In genomic region chr3:135312916-135313491, GRCm38 (mm10) we compare ENCODE assay signal across 33 mouse cellular contexts. TPM values are rescaled to one million over a fixed set of nuclear protein-coding genes. Genes with fewer than 3 reads are reported as not detected.
A peak's percentile ranks its signal among the peaks of the same experiment; 100 is the strongest.
DNase-seq lines count a peak whose midpoint lies in the region; ATAC-seq and TF ChIP-seq lines count a peak whose summit lies in the region.
"Had no signal": no experiment of that assay in that cellular context is flagged by ENCODE, and none has a peak within 500 bp of the region (broad histone marks: within the 10 kb centered on the region; RNA-seq: fewer than 3 reads in every experiment).

No protein-coding gene starts in this region.

- WGBS in forebrain, embryonic 12.5 days: 5% methylated on average over 2 of the region's 2 CpGs
- WGBS in forebrain, embryonic 16.5 days: 0% methylated on average over 2 of the region's 2 CpGs
- 23% methylated on average over 2 of the region's 2 CpGs for WGBS in neural tube, embryonic 12.5 days
- WGBS in neural tube, embryonic 15.5 days: 13% methylated on average over 2 of the region's 2 CpGs

- H3K4me3 ChIP-seq in forebrain, embryonic 12.5 days (replicated peaks): no peak overlapping the region
- no peak overlapping the region for H3K4me3 ChIP-seq in forebrain, embryonic 16.5 days (replicated peaks; ENCODE audit: low read length)
- H3K4me3 ChIP-seq in layer of hippocampus, adult 2 months: no peak overlapping the region
- no peak overlapping the region for H3K4me3 ChIP-seq in neural tube, embryonic 12.5 days
- H3K4me3 ChIP-seq in neural tube, embryonic 15.5 days (replicated peaks): no peak overlapping the region
- H3K4me3 ChIP-seq: embryonic facial prominence, embryonic 10.5 days; embryonic facial prominence, embryonic 15.5 days; heart, embryonic 15.5 days; kidney, embryonic 15.5 days; limb, embryonic 12.5 days; midbrain, embryonic 15.5 days; myocyte; neural tube, embryonic 13.5 days had no signal

- no peak for DNase-seq in layer of hippocampus, adult 2 months (ENCODE audit: low spot score in 2 of 2)
- no peak for DNase-seq in layer of hippocampus, adult 18-20 months (ENCODE audit: low spot score in 2 of 2)
- peak; percentile 12 for DNase-seq in induced T-regulatory cell, adult 2 months (ENCODE audit: low read depth)
- DNase-seq in embryo, embryonic 10.5 days (ENCODE audit: low spot score): no peak
- DNase-seq: adrenal gland, adult 8-10 months; cerebellum, adult 2 months; cerebellum, postnatal 14 days; gastrocnemius, postnatal 10 days; kidney, adult 18-20 months; kidney, postnatal 4 days; layer of hippocampus, adult 9-11 months; lung, postnatal 10 days; spleen, adult 18-20 months; thymus, postnatal 25 days had no signal

- no peak overlapping the region for H3K9ac ChIP-seq in forebrain, embryonic 12.5 days
- H3K9ac ChIP-seq in forebrain, embryonic 16.5 days (replicated peaks; ENCODE audit: low read depth, low read length): no peak overlapping the region
- no peak overlapping the region for H3K9ac ChIP-seq in neural tube, embryonic 12.5 days
- no peak overlapping the region for H3K9ac ChIP-seq in neural tube, embryonic 15.5 days (replicated peaks)
- H3K9ac ChIP-seq: embryonic facial prominence, embryonic 15.5 days; heart, embryonic 15.5 days; kidney, embryonic 15.5 days; limb, embryonic 12.5 days; midbrain, embryonic 15.5 days; neural tube, embryonic 13.5 days had no signal

- 0 out of 2 replicates have a peak overlapping the region, but pooled peaks have one; percentile 10 for H3K4me2 ChIP-seq in forebrain, embryonic 12.5 days
- H3K4me2 ChIP-seq in forebrain, embryonic 16.5 days (ENCODE audit: low read length): no peak overlapping the region
- H3K4me2 ChIP-seq in neural tube, embryonic 12.5 days (replicated peaks): no peak overlapping the region
- H3K4me2 ChIP-seq in neural tube, embryonic 15.5 days: no peak overlapping the region
- H3K4me2 ChIP-seq: embryonic facial prominence, embryonic 15.5 days; heart, embryonic 15.5 days; kidney, embryonic 15.5 days; limb, embryonic 12.5 days; liver, embryonic 11.5 days; midbrain, embryonic 15.5 days; neural tube, embryonic 13.5 days had no signal

- peaks cover 9% of the 10 kb centered on the region for H3K4me1 ChIP-seq in forebrain, embryonic 12.5 days
- peaks cover under 1% of the 10 kb centered on the region; the same call in 1 of the 2 replicates for H3K4me1 ChIP-seq in forebrain, embryonic 16.5 days (replicated peaks; ENCODE audit: control insufficient read depth, insufficient read depth, low read length)
- no peaks in the 10 kb centered on the region for H3K4me1 ChIP-seq in neural tube, embryonic 12.5 days
- H3K4me1 ChIP-seq in neural tube, embryonic 15.5 days: 0 out of 2 replicates have a peak, but pooled peaks cover 1% of the 10 kb centered on the region
- H3K4me1 ChIP-seq: heart, embryonic 15.5 days; midbrain, embryonic 15.5 days had no signal

- no peaks in the 10 kb centered on the region for H3K36me3 ChIP-seq in forebrain, embryonic 12.5 days (replicated peaks)
- no peaks in the 10 kb centered on the region for H3K36me3 ChIP-seq in forebrain, embryonic 16.5 days (ENCODE audit: control insufficient read depth, insufficient read depth)
- no peaks in the 10 kb centered on the region for H3K36me3 ChIP-seq in neural tube, embryonic 12.5 days
- no peaks in the 10 kb centered on the region for H3K36me3 ChIP-seq in neural tube, embryonic 15.5 days
- H3K36me3 ChIP-seq: embryonic facial prominence, embryonic 10.5 days; embryonic facial prominence, embryonic 15.5 days; heart, embryonic 15.5 days; kidney, embryonic 15.5 days; limb, embryonic 12.5 days; midbrain, embryonic 15.5 days; neural tube, embryonic 13.5 days had no signal

- H3K9me3 ChIP-seq in forebrain, embryonic 12.5 days: no peaks in the 10 kb centered on the region
- no peaks in the 10 kb centered on the region for H3K9me3 ChIP-seq in forebrain, embryonic 16.5 days (ENCODE audit: control insufficient read depth, low read length)
- no peaks in the 10 kb centered on the region for H3K9me3 ChIP-seq in neural tube, embryonic 12.5 days
- H3K9me3 ChIP-seq in neural tube, embryonic 15.5 days (replicated peaks): no peaks in the 10 kb centered on the region
- H3K9me3 ChIP-seq: embryonic facial prominence, embryonic 10.5 days; embryonic facial prominence, embryonic 15.5 days; heart, embryonic 15.5 days; kidney, embryonic 15.5 days; midbrain, embryonic 15.5 days; neural tube, embryonic 13.5 days had no signal

- no peaks in the 10 kb centered on the region for H3K27me3 ChIP-seq in forebrain, embryonic 12.5 days
- H3K27me3 ChIP-seq in forebrain, embryonic 16.5 days (replicated peaks; ENCODE audit: control insufficient read depth, insufficient read depth, low read length): no peaks in the 10 kb centered on the region; the same call in 1 of the 2 replicates
- H3K27me3 ChIP-seq in neural tube, embryonic 12.5 days (replicated peaks): no peaks in the 10 kb centered on the region
- 0 out of 2 replicates have a peak, but pooled peaks cover 3% of the 10 kb centered on the region for H3K27me3 ChIP-seq in neural tube, embryonic 15.5 days (replicated peaks)
- H3K27me3 ChIP-seq: embryonic facial prominence, embryonic 15.5 days; heart, embryonic 15.5 days; kidney, embryonic 15.5 days; limb, embryonic 12.5 days; neural tube, embryonic 13.5 days had no signal

- H3K27ac ChIP-seq in forebrain, embryonic 12.5 days: 0 out of 2 replicates have a peak overlapping the region, but pooled peaks have one; percentile 19
- no peak overlapping the region for H3K27ac ChIP-seq in forebrain, embryonic 16.5 days (ENCODE audit: low read length)
- no peak overlapping the region for H3K27ac ChIP-seq in layer of hippocampus, adult 2 months
- H3K27ac ChIP-seq in neural tube, embryonic 12.5 days: no peak overlapping the region
- H3K27ac ChIP-seq in neural tube, embryonic 15.5 days (replicated peaks): no peak overlapping the region
- H3K27ac ChIP-seq: embryonic facial prominence, embryonic 10.5 days; embryonic facial prominence, embryonic 15.5 days; heart, embryonic 15.5 days; kidney, embryonic 15.5 days; limb, embryonic 12.5 days; macrophage; midbrain, embryonic 15.5 days; neural tube, embryonic 13.5 days had no signal

- peak; percentile 23 for TF ChIP-seq CTCF in layer of hippocampus, adult 2 months (conservative IDR thresholded peaks at IDR 0.05)

- peak; percentile 64; the same call in 1 of the 2 replicates for ATAC-seq in forebrain, embryonic 12.5 days (ENCODE audit: low FRiP score)
- ATAC-seq in forebrain, embryonic 16.5 days: no peak
- ATAC-seq in neural tube, embryonic 12.5 days (ENCODE audit: low FRiP score, low read depth): 0 out of 2 replicates have a peak, but pooled peaks have one; percentile 25
- no peak for ATAC-seq in neural tube, embryonic 15.5 days (ENCODE audit: low FRiP score)
- ATAC-seq: hindbrain, embryonic 16.5 days had no signal

RNA-seq across cellular contexts. Expression of gene Slc9b2, which starts 5.5 kb away (rescaled TPM):
- polyA plus RNA-seq in forebrain, embryonic 12.5 days (2016; fragmentation: Nextera tagmentation; extraction: Ambion mirVana): 2.1 and 4.3 TPM in 2 replicates
- polyA plus RNA-seq in forebrain, embryonic 16.5 days (2015; fragmentation: Nextera tagmentation; extraction: Ambion mirVana): 1.3 and 2.1 TPM in 2 replicates
- 1 to 10 TPM; 2.9 to 3.2 TPM for total RNA-seq in layer of hippocampus, adult 2 months (2021)
- 1 to 10 TPM; 2.3 to 3.0 TPM for total RNA-seq in layer of hippocampus, adult 18-20 months (2021)
- polyA plus RNA-seq in neural tube, embryonic 12.5 days (2016; fragmentation: Nextera tagmentation; extraction: Ambion mirVana): 0.88 and 1.3 TPM in 2 replicates
- polyA plus RNA-seq in neural tube, embryonic 15.5 days (2015; fragmentation: Nextera tagmentation; extraction: Ambion mirVana): 2.4 and 2.5 TPM in 2 replicates

RNA-seq across cellular contexts. Expression of gene Bdh2, which starts 32.0 kb away (rescaled TPM):
- 4.7 and 5.3 TPM in 2 replicates for polyA plus RNA-seq in forebrain, embryonic 12.5 days (2016; fragmentation: Nextera tagmentation; extraction: Ambion mirVana)
- 2.1 and 3.4 TPM in 2 replicates for polyA plus RNA-seq in forebrain, embryonic 16.5 days (2015; fragmentation: Nextera tagmentation; extraction: Ambion mirVana)
- 1 to 10 TPM; 4.7 to 5.3 TPM for total RNA-seq in layer of hippocampus, adult 2 months (2021)
- total RNA-seq in layer of hippocampus, adult 18-20 months (2021): 1 to 10 TPM; 5.4 to 6.3 TPM
- polyA plus RNA-seq in neural tube, embryonic 12.5 days (2016; fragmentation: Nextera tagmentation; extraction: Ambion mirVana): 4.0 and 4.2 TPM in 2 replicates
- polyA plus RNA-seq in neural tube, embryonic 15.5 days (2015; fragmentation: Nextera tagmentation; extraction: Ambion mirVana): 4.2 and 5.2 TPM in 2 replicates
- total RNA-seq: megakaryocyte-erythroid progenitor cell, adult 5-6 weeks had no signal
- polyA plus RNA-seq: macrophage had no signal

RNA-seq across cellular contexts. Expression of gene Slc9b1, which starts 34.8 kb away (rescaled TPM):
- polyA plus RNA-seq in forebrain, embryonic 12.5 days (2016; fragmentation: Nextera tagmentation; extraction: Ambion mirVana): 0.31 TPM in 1 of 2 replicates, not detected in the other
- polyA plus RNA-seq in forebrain, embryonic 16.5 days (2015; fragmentation: Nextera tagmentation; extraction: Ambion mirVana): not detected in 2 replicates
- not detected for total RNA-seq in layer of hippocampus, adult 2 months (2021)
- total RNA-seq in layer of hippocampus, adult 18-20 months (2021): under 1 TPM in 1 of 2 experiments, not detected in 1; 0.28 TPM
- polyA plus RNA-seq in neural tube, embryonic 12.5 days (2016; fragmentation: Nextera tagmentation; extraction: Ambion mirVana): not detected in 2 replicates
- 0.36 and 0.54 TPM in 2 replicates for polyA plus RNA-seq in neural tube, embryonic 15.5 days (2015; fragmentation: Nextera tagmentation; extraction: Ambion mirVana)
- total RNA-seq: gastrocnemius, postnatal 10 days; left cerebral cortex, postnatal 25 days; megakaryocyte-erythroid progenitor cell, adult 5-6 weeks had no signal
- polyA plus RNA-seq: cerebellum, adult 2 months; embryonic facial prominence, embryonic 10.5 days; embryonic facial prominence, embryonic 15.5 days; heart, embryonic 15.5 days; hindbrain, embryonic 11.5 days; liver, embryonic 16.5 days; midbrain, embryonic 15.5 days; myocyte; neural tube, embryonic 13.5 days had no signal

Comparison
In these comparisons a context has a peak if more than half of its experiments do, and no peak if none do; other contexts are left out.
1. ATAC-seq: peak in forebrain, embryonic 12.5 days (single experiment) and neural tube, embryonic 12.5 days (single experiment); none in forebrain, embryonic 16.5 days (single experiment) and neural tube, embryonic 15.5 days (single experiment).